Mouse (Mus musculus) T-helper 1 cell (primary cell): ENCODE measurements around the gene Cluap1.
"Not testable (repeated sequence)": the region's sequence is repeated elsewhere in the genome, so short reads cannot be mapped to it uniquely, and the experiment has no call there.

Experiments used
- in situ Hi-C: fragments of 300-600 bp; cut with MboI, MseI; formaldehyde crosslinking; loops from one replicate; pipeline ENCODE4 v1.15.1; 2025; ENCODE audit warnings: high pct_unique_total_duplicates

The Cluap1 gene

GRCm38 (mm10) chr16:3934091-3934490, 25.5 kb downstream of the Cluap1 start:
- in situ Hi-C loops, result no loop called here

- in situ Hi-C loops, result no loop called here
These were observed 26.1 kb downstream of the Cluap1 start for GRCm38 (mm10) chr16:3934701-3935100.

GRCm38 (mm10) chr16:3951141-3951540, 42.5 kb downstream of the Cluap1 start:
- in situ Hi-C loops, result no loop called here

GRCm38 (mm10) chr16:3956369-3956768, 47.8 kb downstream of the Cluap1 start:
- in situ Hi-C loops, result no loop called here

DNA sequence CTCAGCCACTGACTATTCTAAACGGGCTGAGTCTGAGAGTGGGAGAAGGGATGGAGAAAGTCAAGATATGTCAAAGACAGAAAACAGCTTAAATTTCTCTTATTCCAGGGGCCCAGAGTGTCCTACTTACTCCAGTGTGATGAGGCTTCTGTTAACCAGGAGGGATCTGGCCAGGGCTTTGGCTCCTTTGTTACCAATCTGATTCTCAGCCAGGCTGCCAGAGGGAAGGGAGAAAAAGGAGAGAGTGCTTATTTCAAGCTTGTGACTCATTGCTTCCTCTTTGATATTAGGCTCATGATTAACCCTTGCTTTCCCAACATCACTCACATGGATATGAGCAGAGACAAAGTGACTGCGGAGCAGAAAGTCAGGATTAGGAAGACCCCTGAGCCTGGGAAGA, 50.7 kb downstream of the Cluap1 start:
- in situ Hi-C loops, result no loop called here

- in situ Hi-C loops, result no loop called here
These were observed 56.4 kb downstream of the Cluap1 start for GRCm38 (mm10) chr16:3964990-3965389.

DNA sequence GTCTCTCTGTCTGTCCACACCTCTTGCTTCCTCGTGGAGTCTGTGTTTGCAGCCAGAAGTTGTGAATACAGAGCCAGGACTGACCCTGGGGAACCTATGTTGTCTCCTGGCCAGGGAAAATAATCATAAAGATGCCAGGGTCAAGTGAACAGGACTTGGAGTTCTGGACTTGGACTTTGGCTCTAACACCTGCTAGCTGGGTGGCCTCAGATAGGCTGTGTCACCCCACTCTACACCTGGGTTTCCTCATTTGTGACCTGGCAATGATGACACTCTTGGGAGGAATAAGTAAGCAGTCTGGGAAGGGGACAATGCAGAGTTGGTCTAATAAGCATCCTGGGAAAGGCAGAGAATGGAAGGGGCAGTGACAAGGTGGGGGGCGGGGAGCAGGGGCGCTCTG, 56.9 kb downstream of the Cluap1 start:
- in situ Hi-C loops, result no loop called here

- in situ Hi-C loops, result not testable (repeated sequence)
These were observed 65.9 kb downstream of the Cluap1 start for GRCm38 (mm10) chr16:3974456-3974855.

DNA sequence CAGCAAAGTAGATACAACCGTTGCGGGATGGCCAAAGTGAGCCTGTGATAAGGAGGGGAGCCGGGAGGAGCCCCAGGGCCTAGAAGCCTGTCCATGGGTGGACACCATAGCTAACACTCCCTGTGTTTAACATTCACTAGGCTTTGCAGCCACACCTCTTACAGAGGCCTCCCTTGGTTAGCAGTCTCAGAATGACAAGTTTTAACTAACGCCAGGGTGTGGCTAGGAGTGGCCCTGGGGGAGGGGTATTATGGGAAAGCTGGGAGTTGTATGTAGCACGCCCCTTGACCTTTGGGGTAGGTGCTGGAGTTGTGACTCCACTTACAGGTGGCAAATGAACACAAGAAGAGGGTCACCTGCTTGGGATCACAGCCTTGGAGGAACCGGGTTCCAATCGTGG, 67.1 kb downstream of the Cluap1 start:
- in situ Hi-C loops, result no loop called here

- in situ Hi-C loops, result no loop called here
These were observed 67.7 kb downstream of the Cluap1 start, which contains the start of gene Nlrc3 for GRCm38 (mm10) chr16:3976251-3976671. Gene Nlrc3 (minus strand): TSS chr16:3976632.

GRCm38 (mm10) chr16:3976712-3977111, 68.1 kb downstream of the Cluap1 start:
- in situ Hi-C loops, result no loop called here

- in situ Hi-C loops, result no loop called here
These were observed 73.6 kb downstream of the Cluap1 start for GRCm38 (mm10) chr16:3982173-3982572.

DNA sequence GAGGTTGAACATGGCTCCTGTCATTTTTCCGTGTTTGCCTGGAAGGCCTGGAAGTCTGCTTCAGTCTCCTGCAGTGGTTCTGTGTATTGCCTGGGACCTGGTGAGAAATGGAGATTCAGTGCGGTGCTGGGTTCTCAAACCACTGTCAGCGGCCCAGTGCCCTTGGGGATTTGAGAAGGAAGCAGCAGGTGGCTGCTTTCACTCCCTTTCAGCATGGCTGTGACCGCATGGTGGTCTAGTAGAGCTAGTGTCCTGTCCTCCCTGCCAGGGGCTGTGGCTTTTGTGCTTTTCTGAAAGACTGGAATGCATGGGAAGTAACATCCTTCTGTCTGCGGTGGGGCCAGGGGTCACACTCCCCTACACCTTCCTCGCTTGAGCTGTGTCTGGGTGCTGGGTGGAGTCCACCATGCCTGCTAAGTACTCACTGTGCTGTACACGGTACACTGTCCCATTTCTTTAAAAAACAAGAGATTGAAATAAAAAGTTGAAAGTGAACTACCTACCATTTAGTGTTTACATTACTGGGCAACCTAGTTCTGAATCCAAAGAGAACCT, 74.6 kb downstream of the Cluap1 start:
- in situ Hi-C loops, result no loop called here

- in situ Hi-C loops, result no loop called here
These were observed 79.8 kb downstream of the Cluap1 start for GRCm38 (mm10) chr16:3988410-3988809.
